Mouse (Mus musculus) heart, postnatal 0 days (tissue): ENCODE results near the gene Deup1.

Source experiments
- CTCF ChIP-seq: IDR thresholded peaks from 2 replicates; pipeline ENCODE4 v1.5.1; 2016; ENCODE audit warnings: antibody characterized with exemption, control low read depth, low read depth
- EP300 ChIP-seq: IDR thresholded peaks from 2 replicates; pipeline ENCODE4 v1.6.1; 2016; ENCODE audit warnings: antibody characterized with exemption, low read depth

DNA sequence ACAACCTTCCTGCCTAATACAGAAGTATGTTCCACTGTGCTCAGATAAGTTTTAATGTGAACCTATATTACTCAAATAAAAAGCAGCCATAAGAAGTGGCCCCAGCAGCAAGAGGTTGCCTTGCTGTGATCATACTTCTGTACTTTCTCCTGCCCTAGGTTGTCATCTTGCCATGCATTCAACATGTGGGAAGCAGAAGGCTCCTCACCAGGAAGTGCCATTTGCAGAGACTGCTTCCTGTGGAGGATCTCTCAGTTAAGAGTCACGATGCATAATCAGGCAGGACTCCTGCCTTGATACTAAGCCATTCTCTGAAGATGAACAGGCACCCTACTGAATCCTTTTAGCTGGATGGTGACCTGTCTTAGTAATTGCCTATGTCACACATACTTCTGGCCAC lies 44.5 kb upstream of the Deup1 start:
- TF ChIP-seq CTCF: no peak
- TF ChIP-seq EP300: no peak
